Mouse (Mus musculus) E14TG2a.4 (cell line): ENCODE measurements at regions not wholly inside any gene's neighbourhood (a gene's known extent, or its start where the extent isn't known, plus 50 kb on each side); places are given as distances from the start of the nearest gene placed in this dataset.

Experiments used
- CTCF ChIP-seq: conservative IDR thresholded peaks from 2 replicates; pipeline ENCODE4 v1.5.1; 2014; ENCODE audit warnings: low read length
- NANOG ChIP-seq: IDR thresholded peaks from 2 replicates; pipeline ENCODE4 v1.6.1; 2014; ENCODE audit warnings: borderline replicate concordance, low read length, mixed read lengths
- POU5F1 ChIP-seq: IDR thresholded peaks from 2 replicates; pipeline ENCODE4 v1.6.1; 2014; ENCODE audit warnings: low read length, borderline replicate concordance

DNA sequence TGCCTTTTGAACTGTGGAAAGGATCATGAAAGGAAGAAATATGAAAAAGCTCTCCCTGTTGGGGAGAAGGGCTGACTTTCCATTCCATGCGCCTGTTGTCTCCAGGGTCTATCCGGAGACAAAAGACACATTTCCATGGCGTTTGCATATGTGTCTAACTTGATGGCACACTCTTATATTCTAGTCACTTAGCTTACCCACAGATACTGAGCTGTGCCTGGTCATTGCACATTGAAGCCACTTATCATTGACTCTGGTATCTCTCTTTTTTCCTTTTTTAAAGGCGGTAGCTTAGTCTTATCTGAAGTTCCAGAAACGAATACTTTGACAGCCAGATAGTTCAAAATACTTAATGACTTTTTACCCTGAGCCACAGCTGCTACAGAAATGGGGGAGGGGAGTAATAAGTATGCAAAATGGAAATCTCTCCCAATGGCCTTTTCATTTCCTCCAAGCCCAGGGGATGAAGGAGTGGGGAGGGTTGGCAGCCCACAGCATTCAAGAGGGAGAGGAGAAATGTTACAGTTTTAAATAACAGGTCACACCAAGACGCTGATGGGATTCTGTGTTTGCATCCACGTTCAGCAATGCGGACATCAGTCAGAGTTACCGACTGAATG is 137.9 kb upstream of the Slc35f3 start:
- no peak for TF ChIP-seq CTCF
- TF ChIP-seq POU5F1 = no peak
- TF ChIP-seq NANOG = no peak
